Mouse (Mus musculus) neutrophil, adult 65 days (primary cell): ENCODE results near the gene Cdk9. TPM values are rescaled to one million over a fixed set of nuclear protein-coding genes. Genes with fewer than 3 reads are reported as not detected.

ENCODE experiments used
- total RNA-seq: library from RNA; stranded (reverse); gene quantifications from 2 replicates; pipeline ENCODE4 v1.2.4, GENCODE M21; 2023

Cdk9 gene
- 186 and 243 TPM in 2 replicates for total RNA-seq

DNA sequence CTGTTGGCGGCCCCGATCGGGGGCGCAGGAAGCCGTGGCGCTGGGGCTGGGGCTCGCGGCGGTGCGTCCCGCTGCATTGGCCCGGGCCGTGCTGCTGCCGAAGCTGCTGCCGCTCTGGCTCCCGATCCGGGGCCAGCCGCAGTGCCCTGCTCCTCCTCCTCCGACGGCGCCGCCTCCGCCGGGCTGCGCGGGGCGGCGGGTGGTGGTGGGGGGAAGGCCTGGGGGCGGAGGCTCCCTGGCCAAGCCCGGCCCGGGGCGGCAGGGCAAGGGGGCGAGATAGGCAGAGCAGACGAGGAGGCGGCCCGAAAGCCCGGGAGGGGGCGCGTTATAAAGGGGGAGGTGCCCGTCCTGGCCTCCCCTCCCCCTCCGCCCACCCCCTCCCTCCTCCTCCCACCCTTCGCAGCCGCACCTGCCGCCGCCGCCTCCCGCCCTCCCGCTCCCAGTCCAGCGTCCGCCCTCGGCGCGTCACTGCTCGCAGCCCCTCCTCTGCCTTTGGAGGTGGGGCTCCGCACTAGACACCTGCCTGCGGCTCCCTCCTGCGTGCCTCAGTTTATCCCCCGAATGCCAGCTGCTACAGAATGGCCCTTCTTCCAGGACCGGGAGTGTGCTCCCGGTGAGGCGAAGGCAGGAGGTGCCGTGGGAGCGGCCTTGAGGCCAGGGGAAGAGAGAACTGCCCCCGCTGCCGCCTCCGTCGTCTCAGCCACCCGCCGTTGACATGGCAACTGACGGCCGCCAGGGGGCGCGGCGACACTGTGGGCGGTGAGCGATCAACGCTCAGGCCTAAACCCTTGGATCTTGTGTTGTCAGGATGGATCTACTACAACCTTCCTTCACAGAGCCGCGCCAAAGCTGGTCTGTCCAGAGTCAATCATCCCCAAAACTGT lies at the start of gene Cdk9:
Gene Cdk9, minus strand, starts transcription at position 143 of the 884 bp plus-strand sequence.

DNA sequence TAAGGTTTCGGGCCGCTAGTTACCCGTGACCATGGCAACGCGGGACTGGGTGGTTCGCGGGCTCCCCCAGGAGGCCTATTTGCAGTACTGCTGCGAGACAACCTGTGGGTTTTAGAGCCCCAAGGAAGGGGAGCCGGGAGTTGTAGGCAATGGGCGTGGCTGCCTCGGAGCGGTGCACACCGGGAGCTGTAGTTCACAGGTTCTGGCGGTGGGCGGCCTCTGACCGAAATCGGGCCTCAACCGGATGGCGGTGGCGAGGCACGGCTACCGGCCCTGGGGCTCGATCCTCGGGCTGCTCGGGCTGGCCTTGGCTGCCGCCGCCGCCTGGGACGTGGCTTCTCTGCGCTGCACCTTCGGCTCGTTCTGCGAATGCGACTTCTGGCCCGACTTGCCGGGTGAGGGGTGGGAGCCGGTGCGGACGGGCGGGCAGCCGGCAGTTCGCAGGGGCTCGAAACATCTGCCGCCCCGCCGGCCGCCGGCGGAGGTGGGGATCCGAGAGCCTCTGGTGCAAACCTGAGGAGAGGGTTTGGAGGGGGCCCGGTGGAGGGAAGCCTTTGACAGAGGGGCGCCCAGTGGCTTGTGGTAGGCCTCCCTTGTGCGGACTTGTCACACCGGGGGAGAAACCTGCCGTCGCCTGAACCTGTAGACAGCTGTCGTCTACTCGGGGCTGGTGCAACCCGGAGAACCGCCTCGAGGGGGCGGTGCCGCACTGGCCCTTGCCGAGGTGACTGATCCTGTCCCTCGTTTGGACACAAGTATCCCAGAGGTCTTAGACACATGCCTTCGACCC lies 44.4 kb upstream of the Cdk9 start, which contains the start of gene Tor2a:
Gene Tor2a, plus strand, starts transcription at position 179 of the 790 bp plus-strand sequence.

DNA sequence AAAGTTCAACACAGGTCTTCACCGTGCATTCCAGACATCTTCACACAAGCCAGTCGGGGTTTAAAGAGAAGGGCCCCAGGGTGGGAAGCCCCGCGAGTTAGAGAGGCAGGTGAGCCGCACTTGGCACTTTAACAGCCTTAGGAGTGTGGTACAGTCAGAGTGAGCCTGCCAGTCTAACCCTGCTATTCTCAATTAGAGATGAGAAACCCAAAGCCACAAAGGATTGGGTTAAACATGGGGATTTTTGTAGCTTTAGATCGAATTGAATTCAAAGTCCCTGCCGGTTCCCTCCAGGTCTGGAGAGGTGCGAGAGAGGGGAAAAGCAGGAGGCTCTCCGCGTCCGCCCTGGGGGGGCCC lies 28.0 kb upstream of the Cdk9 start, which contains the start of gene 6330409D20Rik:
Gene 6330409D20Rik, minus strand, starts transcription at position 101 of the 357 bp plus-strand sequence.

DNA sequence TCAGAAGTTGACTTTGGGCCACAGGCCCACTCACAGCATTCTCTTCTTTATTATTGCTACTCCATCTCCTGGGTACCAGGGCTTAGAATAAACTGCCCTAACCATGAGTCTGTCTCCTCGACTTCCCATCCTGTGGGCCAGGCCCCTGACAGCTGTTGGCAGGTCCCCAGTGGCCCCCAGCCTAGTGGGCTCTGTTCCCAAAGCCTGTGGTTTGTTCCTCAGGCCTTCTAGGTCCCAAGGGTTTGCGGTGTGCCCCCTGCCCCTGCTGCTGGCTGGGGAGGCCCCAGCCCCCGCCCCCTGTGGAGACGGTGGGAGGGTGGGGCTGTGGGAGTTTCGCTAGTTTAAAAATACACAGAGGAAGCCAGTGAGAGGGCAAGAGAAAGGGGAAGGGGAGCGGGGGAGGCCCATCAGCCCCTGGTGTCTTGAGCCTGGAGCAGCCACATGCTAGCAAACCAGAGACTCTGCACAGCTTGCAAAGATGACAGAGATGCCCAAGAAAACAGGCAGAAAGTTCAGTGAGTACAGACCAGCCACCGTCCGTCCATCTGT lies 7.9 kb upstream of the Cdk9 start, which contains the start of gene Sh2d3c:
Gene Sh2d3c, plus strand, starts transcription at position 375 of the 549 bp plus-strand sequence.

DNA sequence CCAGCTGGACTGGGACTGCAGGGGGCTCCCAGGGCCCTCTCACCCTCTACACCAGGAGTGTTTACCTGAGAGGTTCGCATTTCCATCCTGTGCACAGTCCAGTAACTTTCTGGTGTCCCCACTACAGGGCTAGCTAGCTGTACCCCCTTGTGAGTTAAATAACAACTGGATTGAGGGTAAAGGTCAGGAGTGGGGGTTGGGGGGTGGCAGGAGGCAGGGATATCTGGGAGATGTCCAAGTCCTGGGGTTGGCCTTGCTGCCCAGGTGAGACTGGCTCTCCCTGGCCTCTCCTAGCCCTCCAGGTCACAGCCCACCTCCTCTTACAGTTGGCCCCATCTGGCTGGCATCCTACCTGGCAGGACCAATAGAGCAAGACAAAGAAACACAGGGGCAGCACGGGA lies 8.9 kb downstream of the Cdk9 start, which contains the start of gene Fpgs:
Gene Fpgs, minus strand, starts transcription at position 125 of the 401 bp plus-strand sequence.

Other genes with a start within 250 kb of the Cdk9 start
- gene Fam102a, start 177.7 kb downstream of the Cdk9 start, total RNA-seq, result 16.6 and 20.7 TPM in 2 replicates
- gene Dpm2, start 142.2 kb downstream of the Cdk9 start, total RNA-seq, result 45.4 and 46.0 TPM in 2 replicates
- 0.51 TPM in 1 of 2 replicates, not detected in the other for gene Pip5kl1, start 138.3 kb downstream of the Cdk9 start, total RNA-seq
- gene 9430097D07Rik, start 137.4 kb downstream of the Cdk9 start, total RNA-seq, result not detected in 2 replicates
- 17.9 and 21.5 TPM in 2 replicates for gene St6galnac4, start 126.0 kb downstream of the Cdk9 start, total RNA-seq
- gene St6galnac6, start 113.4 kb downstream of the Cdk9 start, total RNA-seq, result 9.5 and 12.8 TPM in 2 replicates
- 0.60 TPM in 1 of 2 replicates, not detected in the other for gene Ak1, start 91.3 kb downstream of the Cdk9 start, total RNA-seq
- 5.4 and 6.0 TPM in 2 replicates for gene Eng, start 66.5 kb downstream of the Cdk9 start, total RNA-seq
- 3.9 and 6.7 TPM in 2 replicates for gene Fpgs, start 8.9 kb downstream of the Cdk9 start, total RNA-seq
- 306 and 450 TPM in 2 replicates for gene Sh2d3c, start 8.0 kb upstream of the Cdk9 start, total RNA-seq
- gene 6330409D20Rik, start 27.9 kb upstream of the Cdk9 start, total RNA-seq, result not detected in 2 replicates
- gene Tor2a, start 44.2 kb upstream of the Cdk9 start, total RNA-seq, result 15.4 and 20.8 TPM in 2 replicates
- gene Ttc16, start 62.6 kb upstream of the Cdk9 start, total RNA-seq, result not detected in 2 replicates
- gene Ptrh1, start 62.7 kb upstream of the Cdk9 start, total RNA-seq, result 0.69 and 1.9 TPM in 2 replicates
- gene Cfap157, start 71.4 kb upstream of the Cdk9 start, total RNA-seq, result not detected in 2 replicates
- gene Stxbp1, start 134.2 kb upstream of the Cdk9 start, total RNA-seq, result 0.27 and 0.38 TPM in 2 replicates
- 29.3 and 49.7 TPM in 2 replicates for gene Fam129b, start 163.0 kb upstream of the Cdk9 start, total RNA-seq
- gene Rpl12, start 248.5 kb upstream of the Cdk9 start, total RNA-seq, result 84.6 and 94.8 TPM in 2 replicates
- 46.4 and 75.7 TPM in 2 replicates for gene Lrsam1, start 248.5 kb upstream of the Cdk9 start, total RNA-seq